Mouse (Mus musculus): ENCODE results near the gene Arpc1a. TPM values are rescaled to one million over a fixed set of nuclear protein-coding genes. Genes with fewer than 3 reads are reported as not detected.
A peak's percentile ranks its signal among the peaks of the same experiment; 100 is the strongest.

Gene Arpc1a
- total RNA-seq, 2 experiments from 2014 or later = 61.4 to 63.8 TPM

- DNase-seq = peak; percentile 95 to 99
Measured at GRCm38 (mm10) chr5:145139571-145140519, 56.2 kb downstream of the Arpc1a start, which contains the start of the genes Pdap1 and Bud31. Pdap1 (minus strand) TSS chr5:145140238. Bud31 (plus strand) TSS chr5:145140362.

GRCm38 (mm10) chr5:145140611-145141010 is 57.0 kb downstream of the Arpc1a start:
- DNase-seq = peak in 1 of 2 experiments; percentile 33

DNA sequence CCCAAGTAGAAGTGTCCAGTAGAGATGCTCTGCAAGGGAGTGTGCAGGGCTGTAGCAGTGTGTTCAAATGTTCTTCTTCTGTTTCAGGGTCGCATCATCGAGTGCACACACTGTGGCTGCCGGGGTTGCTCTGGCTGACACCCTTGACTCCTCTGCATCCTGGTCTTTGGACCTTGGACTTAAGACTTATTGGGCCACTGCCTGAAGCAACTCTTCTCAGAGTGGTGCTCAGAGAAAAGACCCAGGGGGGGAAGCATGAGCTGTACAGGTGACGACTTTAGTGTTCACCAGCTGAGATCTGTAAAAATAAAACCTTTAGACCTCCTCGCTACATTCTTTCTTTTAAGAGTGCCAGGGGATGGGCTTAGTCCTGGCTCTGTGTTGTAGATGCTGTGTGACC is 64.1 kb downstream of the Arpc1a start:
- DNase-seq = no peak

DNA sequence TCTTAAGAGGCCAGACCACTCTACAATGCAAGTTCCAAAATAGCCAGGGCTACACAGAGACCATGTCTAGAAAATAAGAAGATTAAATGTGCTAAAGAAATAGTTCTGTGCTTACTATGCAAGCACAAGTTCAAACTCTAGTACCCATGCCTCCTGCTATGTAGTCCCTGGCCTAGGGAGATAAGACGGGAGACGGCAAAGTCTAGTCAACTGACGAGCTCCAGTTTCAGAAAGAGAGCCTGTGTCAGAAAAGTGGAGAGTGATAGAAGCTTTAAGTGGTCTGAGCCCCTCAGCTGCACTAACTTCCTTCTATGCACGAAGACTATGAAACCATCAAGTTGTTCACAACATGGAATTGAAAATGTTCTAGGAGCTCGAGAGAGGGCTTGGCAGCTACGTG is 65.7 kb downstream of the Arpc1a start:
- DNase-seq = no peak

DNA sequence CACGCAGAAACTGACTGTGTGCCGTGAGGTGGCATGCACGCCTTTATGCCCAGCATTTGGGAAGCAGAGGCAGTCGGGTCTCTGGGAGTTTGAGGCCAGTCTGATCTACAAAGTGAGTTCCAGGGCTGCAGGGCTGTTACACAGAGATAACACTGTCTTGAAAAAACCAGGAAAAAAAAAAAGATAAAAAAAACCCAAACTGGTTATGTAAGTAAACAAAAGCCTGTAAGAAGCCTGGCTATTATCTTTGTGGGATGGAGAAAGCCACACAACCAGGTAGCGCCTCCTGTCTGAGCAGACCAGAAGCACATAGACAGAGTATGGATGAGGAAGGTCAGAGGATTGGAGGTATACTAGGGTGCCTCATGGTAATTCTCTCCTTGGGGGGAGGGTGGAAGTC is 69.1 kb downstream of the Arpc1a start:
- no peak for DNase-seq

Other genes starting within 250 kb of the Arpc1a start
- gene Smurf1, start 118.0 kb upstream of the Arpc1a start, total RNA-seq (2021) = 10 to 100 TPM; 27.6 to 36.2 TPM
- not detected for gene Gm4871, start 51.1 kb upstream of the Arpc1a start, total RNA-seq (2021)
- not detected for gene 1700018F24Rik, start 40.8 kb upstream of the Arpc1a start, total RNA-seq (2021)
- gene Kpna7, start 200 bp downstream of the Arpc1a start, total RNA-seq (2021) = not detected
- 10 to 100 TPM; 65.3 to 67.4 TPM for gene Arpc1b, start 30.4 kb downstream of the Arpc1a start, total RNA-seq (2021)
- 10 to 100 TPM; 39.3 to 40.2 TPM for gene Pdap1, start 56.4 kb downstream of the Arpc1a start, total RNA-seq (2021)
- 10 to 100 TPM; 57.0 to 58.9 TPM for gene Bud31, start 56.5 kb downstream of the Arpc1a start, total RNA-seq (2021)
- gene Ptcd1, start 83.3 kb downstream of the Arpc1a start, total RNA-seq (2021) = 10 to 100 TPM; 30.0 to 31.3 TPM
- 10 to 100 TPM; 11.4 to 12.9 TPM for gene Cpsf4, start 83.4 kb downstream of the Arpc1a start, total RNA-seq (2021)
- 1,000 to 10,000 TPM; 1,105 to 1,150 TPM for gene Atp5j2, start 108.2 kb downstream of the Arpc1a start, total RNA-seq (2021)
- 1 to 10 TPM; 6.5 to 7.3 TPM for gene Zkscan14, start 118.0 kb downstream of the Arpc1a start, total RNA-seq (2021)
- gene Zkscan5, start 120.7 kb downstream of the Arpc1a start, total RNA-seq (2021) = 10 to 100 TPM in 1 of 2 experiments, 1 to 10 TPM in 1; 9.5 to 10.0 TPM
- gene Zfp655, start 147.9 kb downstream of the Arpc1a start, total RNA-seq (2021) = 10 to 100 TPM; 30.7 to 32.6 TPM
- gene Zscan25, start 196.7 kb downstream of the Arpc1a start, total RNA-seq (2021) = 10 to 100 TPM; 10.7 to 11.2 TPM

Measured in heart, adult 18-20 months (tissue).